Mouse (Mus musculus) common myeloid progenitor, adult 5-6 weeks (primary cell): ENCODE measurements around the gene Plch2. TPM values are rescaled to one million over a fixed set of nuclear protein-coding genes. Genes with fewer than 3 reads are reported as not detected.
"Not testable (repeated sequence)": the region's sequence is repeated elsewhere in the genome, so short reads cannot be mapped to it uniquely, and the experiment has no call there.

Source experiments
- ATAC-seq: replicated peaks from 2 replicates; pipeline ENCODE4 v1.8.0; 2016; ENCODE audit warnings: low read depth, mild to moderate bottlenecking, moderate TSS enrichment, inconsistent platforms; ENCODE audit not compliant: poor library complexity, severe bottlenecking
- total RNA-seq: library from RNA; stranded (forward); fragments of 200-1000, 187-1606 nt; gene quantifications from 2 replicates; pipeline ENCODE4 v1.2.3, GENCODE M21; 2017

Plch2 gene
- total RNA-seq: not detected in 2 replicates

DNA sequence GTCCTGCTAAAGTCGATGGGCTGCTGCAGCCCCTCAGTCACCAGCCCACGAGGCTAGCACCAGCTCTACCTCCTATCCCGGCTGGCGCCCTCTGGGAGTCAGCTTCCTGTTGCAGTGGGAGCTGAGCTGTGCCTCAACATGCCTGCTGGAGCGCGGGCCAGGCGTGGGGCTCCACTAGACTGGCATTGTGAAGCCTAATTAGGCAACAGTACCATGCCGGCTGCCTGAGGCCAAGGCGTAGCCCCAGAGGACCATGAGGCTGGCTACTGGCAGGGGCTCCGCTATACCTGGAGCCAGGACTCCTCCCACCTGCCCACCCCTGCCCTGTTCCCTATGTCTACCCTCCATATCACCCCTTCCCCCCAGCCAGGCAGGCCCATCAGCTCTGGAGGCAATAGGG lies at the start of gene Plch2:
Gene Plch2 (minus strand): TSS at position 61 of the 400 bp plus-strand sequence.
- ATAC-seq: no peak

DNA sequence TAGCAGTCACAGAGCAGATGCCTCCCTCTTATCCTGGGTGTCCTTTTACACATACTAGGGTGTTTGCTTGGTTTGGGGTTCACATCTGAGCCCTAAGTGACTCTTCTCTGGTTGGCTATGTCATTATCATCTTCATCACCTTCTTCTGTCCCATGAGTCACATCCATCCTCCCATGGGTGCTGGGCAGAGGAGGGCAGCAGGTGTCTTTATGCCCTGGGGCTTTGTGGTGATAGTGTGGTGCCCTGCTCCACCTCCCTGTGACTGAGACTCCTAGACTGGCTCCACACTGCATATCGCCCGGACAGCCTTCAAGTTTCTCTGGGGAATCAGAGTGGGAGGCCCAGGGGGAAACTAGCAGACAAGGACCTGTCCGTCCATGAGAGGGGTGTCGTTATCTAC lies 42.0 kb upstream of the Plch2 start:
- no peak for ATAC-seq

DNA sequence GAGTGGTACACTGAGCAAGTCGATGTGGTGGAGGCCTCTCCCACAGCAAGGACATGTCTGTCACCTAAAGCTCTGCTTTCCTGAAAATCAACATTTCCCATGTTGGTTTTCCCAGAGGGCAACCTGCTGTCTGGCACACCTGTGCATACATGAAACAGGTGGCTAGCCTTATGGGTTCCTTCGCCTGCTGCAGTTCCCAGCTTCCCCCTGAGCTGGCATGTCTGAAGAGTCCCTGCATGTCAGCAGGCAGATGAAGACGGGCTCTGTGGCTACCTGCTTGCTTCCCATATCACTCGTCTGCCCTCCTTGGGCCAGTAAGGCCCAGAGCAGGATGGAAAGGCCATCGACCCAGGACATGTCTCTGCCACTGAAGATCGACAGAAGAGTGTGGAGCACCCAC lies 40.9 kb upstream of the Plch2 start:
- no peak for ATAC-seq

DNA sequence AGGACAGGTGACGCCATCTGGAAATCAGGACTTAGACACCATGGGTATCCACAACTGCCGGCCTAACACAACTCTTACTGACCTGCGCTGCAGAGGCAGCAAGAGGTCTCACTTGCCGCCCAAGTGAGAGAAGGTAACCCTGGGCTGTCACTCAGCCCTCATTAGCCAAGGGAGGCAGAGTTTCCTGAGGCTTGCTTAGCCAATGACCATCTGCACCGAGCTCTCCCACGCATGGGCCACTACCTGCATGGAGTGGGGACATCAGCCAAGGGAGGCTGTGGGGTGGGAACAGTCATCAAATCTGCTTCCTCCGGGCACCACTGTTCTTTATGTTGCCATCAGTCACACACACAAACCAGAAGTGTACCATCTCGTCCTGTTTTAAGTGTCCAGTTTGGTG lies 39.4 kb upstream of the Plch2 start:
- ATAC-seq: no peak

DNA sequence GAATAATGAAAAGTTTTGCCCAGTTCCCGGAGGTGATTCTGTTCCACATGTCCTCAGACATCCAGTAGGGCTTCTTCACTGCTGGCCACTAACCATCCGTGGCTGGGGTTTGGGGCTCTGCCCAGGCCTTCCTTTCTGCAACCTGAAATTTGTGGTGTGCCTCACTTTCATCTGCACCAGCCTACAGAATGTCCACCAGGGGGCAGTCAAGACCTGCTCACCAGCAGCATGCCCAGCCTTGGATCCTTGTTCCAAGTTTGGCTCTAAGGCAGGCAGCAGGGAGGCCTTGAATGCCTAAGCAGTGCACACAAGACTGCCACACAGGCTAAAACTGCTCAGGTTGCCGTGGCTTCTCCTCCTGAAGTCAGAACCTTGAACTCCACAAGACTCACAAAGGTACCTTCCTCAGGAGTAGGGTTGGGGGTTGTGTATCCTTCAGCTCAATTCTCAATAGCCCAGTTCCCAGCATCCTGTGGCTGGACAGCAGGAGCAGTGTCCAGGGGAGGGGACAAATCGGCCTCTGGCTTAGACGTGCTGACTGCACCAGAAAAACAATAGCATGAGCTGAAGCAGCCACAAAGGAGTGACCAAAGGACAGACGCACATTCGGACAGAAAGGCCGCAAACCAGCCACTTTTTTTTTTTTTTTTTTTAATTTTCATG lies 38.8 kb upstream of the Plch2 start:
- peak; percentile 95 for ATAC-seq

DNA sequence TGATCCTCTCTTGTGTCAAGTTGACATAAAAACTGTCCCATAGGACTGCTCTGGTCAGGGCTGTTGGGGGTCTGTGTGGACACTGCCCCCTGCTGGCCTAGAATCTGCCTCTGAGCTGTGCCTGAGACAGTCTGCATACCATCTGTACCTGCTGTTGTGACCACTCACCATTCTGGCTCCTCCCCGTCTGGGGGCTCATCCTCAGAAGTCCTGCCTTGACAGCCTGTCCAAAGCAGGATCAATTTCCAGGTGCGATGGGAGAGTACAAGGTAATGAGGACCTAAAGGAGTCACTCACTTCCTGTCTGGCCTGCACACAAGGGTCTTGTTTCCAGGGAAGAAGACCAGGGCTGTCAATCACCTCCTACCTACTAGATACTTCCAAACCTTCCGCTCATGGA lies 38.0 kb upstream of the Plch2 start:
- peak; percentile 68 for ATAC-seq

DNA sequence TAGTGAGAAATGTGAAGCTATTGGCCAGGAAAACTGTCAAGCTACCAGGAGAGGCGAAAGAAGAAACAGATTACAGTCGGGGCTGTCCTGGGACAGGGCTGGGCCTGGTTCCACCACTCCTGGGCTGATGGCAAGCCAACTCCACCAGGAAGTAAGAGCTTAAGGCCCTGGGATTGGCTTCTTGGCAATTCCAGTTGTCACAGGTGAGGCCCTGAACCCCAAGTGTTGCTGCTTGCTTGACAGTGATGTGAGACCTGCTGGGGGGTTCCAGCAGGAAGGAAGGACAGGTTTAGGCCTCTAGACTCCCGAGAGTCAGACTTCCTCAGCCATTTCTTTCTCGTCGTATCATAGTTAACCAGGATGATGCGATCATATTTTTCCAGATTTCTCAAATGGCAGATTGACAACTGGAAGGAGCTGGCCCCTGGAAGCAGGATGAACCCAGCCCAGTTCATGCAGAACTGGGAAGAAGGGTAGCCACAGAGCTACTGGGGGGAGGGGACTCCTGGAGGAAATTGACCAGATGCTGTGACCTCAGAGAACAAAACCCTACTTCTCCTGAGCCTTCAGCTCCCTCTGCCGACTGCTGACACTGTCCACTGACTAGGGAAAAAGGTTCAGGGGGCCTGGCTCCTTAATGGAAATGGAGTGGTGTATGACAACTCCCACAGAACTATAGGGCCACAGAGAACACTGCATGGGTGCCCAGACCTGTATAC lies 37.0 kb upstream of the Plch2 start:
- ATAC-seq: no peak

DNA sequence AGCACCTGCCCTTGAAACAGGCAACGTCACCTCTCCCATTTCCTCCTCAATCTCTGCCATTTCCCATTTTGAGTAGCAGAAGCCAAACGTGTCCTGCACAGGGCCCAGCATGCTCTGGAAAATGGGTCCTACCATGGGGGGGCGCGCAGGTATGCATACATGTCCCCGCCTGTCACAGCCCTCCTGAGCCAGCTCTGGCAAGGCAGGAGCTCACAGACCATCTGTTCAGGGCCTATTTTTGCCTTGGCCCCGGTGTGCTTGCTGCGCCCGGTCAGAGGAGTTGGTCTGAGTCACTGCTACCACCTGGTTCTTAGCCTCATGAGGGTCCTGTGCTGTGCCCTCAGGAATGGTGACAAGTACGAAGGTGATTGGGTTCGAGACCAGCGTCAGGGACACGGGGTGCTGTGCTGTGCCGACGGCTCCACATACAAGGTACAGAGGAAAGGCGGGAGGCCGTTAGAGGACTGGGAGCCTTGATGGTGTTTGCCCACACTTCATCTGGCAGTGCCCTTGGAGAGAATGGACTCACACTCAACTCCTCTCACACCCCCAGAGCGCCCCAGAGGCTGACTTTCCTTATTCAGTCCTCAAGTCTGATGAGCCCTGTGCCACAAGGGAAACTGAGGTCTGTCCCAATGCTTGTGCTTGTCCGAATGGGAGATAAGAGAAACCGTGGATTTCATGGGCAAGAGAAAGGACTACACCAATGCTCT lies 36.3 kb upstream of the Plch2 start:
- no peak for ATAC-seq

DNA sequence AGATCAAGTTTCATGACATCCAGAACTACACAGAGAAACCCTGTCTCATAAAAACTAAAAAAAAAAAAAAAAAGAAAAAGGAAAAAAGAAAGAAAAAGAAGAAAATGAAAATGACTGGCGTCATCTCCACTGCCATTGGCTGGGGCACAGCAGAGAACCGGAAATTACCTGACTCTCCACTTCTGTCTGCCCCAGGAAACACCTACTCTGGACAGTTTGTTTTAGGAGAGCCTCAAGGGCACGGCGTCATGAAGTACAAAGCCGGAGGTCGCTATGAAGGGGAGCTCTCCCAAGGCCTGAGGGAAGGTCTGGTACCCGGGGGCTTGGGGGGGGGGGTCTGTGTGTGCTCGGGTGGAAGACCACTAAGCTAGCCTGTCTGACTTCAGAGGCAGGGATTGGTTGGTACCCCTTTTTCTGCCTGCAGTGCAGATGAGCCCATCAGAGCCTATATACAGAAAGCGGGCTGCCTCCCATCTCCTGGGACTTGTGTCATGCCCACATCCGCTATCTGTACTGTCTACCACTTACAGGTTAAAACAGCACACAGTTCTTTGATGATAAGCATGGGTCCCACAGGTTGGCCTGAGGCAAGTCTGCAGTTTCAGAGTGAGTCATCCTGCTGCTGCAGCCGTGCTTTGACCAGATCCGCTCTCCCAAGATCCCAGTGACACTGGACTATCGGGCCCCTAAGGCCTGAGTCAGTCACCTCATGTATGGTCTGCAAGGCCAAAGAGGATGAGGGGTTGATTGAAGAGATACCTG lies 34.3 kb upstream of the Plch2 start:
- ATAC-seq: no peak

DNA sequence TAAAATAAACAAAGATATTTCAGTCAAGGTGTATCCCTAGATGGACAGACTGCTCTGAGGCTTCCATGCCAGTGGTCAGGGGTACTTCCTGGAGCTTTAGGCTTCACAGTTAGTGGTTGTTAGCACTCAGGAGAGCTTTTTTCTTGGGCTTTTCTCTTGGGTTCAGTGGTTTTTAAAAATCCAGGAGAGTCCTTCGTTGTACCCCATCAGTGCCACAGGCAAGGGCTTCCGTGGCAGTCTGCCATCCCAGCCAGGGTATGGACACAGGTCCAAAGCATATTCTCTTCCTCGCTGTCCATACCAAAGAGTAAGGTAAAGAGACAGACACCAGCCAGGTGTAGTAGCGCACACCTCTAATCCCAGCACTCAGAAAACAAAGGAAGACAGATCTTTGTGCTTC lies 33.6 kb upstream of the Plch2 start:
- ATAC-seq: no peak

DNA sequence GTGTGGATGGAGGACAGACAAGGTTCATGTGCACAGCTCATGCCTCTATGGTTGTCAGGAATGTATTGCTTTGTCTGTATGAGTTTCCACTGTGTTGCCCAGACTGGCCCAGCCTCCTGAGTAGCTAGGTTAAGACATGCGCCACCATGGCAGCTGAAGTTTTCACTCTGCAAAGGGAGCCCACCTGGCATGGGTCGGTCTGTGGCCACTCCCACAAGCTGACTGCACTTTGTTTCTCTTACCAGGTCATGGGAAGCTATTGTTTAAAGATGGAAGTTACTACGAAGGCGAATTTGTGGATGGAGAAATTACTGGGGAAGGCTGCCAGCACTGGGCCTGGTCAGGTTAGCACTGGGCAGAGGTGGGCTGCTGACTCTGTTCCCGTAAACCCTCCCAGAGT lies 32.7 kb upstream of the Plch2 start:
- no peak for ATAC-seq

DNA sequence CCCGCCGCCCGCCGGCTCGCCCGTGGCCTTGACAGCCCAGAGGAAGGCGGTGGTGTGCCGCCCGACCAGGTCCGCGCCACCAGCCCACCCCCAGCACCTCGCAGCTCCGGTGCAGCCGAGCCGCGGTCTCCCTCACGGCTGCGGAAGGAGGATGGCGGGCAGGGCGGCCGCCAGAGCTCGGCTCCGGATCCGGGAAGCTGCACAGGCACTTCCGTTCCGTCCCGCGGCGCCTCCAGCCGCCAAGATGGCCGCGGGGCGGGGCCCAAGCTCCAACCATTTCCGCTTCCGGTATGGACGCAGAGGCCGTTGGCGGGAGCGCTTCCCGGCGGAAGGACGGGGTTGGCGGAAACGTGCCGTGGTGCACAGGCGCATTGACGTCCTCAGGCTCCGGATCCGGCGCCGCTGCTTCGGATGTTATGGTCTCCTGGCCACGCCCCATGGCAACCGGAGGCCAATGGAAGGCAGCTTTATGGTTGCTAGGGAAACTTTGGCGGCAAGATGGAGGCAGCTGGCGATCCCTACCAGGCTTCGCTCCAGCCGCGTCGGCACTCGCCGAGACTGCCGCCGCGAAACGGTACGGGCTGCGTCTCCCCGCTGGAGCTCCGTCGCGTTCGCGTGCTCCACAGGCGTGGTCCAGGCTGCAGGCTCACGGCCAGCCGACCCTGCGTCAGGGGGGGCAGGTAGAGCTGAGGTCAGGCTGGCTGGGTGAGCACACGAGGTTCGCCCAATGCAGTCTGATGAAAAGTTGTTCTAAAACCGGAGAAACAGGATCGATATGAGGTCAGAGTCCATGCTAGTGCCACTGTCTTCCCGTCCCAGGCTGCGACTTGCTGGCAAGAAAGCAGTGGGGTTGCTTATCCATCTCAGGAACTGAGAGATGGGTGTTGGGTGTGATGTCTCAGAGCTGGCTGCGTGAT lies 29.8 kb upstream of the Plch2 start, which contains the start of the genes Rer1 and Morn1:
Gene Rer1 (minus strand): TSS at position 275 of the 917 bp plus-strand sequence.
Gene Morn1 (plus strand): TSS at position 470 of the 917 bp plus-strand sequence.
- ATAC-seq: peak; percentile 99

DNA sequence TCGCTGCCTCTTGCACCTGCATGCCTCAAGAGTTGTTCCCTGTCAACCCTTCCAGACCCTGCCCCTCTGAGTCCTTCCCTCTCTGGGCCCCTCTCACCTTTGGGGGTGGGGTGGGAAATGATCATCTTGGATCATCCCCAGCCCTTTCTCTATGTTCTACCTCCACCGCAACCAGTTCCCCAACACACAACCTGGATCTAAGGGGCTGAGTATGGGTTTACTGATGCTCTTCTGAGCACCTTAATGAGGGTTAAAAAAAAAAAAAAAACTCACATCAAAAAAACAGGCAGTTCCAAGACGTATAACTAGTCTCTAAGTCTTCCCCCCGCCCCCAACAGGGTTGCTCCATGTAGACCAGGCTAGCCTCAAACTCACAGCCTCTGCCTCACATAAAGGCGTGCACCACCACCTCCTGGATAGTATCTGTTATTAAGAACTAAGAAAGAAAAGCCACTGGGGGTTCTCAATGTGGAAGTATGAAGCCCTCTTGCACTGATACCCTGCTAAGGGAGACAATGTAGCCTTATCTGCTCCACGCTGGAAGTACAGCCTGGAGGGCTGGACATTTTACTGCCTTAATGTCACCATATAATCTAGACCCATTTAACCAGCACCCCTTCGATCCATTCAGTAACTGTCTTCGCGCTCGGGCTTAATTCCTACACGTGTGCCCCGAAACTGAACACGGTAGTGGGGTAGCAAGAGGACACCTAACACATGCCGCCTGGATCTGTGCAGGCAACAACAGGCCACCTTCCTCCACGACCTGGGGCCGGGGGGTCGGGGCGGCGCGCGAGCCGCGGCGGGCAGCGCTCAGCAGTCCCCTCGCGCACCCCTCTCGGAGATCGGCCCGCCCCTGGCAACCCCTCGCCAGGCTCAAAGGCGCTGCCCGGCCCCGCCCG lies 28.9 kb upstream of the Plch2 start:
- ATAC-seq: peak; percentile 3; the same call in 1 of the 2 replicates

DNA sequence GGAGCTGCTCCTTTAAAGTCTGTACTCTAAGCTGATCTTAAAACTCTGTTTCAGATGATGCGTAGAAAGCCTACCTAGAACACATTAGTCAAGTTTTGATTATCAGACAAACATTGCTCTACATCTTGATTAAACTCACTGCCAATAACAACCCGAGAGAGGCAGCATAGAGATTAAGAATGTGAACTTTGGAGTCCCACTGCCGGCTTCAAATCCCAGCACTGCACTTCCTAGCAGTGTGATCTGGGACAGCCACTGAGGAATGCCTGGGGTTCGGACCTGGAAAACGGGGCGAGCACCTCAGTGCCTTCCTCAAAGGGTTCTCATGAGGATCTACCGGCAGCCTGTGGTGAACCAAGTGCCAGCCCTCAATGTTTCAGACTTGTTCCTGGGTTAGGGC lies 27.8 kb upstream of the Plch2 start:
- no peak for ATAC-seq

DNA sequence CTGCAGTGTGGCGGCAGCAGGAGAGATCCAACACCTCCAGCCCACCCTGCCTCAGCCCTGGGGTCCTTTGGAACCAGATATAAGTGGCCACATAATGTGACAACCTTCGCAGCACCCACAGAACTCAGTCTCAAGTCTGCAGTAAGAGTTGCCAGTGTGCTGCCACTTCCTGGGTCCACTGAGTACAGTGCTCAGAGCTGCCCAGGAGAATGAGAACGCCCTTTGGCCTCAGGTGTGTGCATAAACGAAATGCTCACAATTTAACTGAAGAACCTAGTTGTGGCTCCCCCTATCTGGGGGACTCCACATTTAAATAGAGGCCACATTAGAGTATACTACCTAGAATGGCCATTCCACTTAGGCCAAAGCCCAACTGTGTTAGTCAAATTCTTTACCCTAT lies 27.0 kb upstream of the Plch2 start:
- no peak for ATAC-seq

DNA sequence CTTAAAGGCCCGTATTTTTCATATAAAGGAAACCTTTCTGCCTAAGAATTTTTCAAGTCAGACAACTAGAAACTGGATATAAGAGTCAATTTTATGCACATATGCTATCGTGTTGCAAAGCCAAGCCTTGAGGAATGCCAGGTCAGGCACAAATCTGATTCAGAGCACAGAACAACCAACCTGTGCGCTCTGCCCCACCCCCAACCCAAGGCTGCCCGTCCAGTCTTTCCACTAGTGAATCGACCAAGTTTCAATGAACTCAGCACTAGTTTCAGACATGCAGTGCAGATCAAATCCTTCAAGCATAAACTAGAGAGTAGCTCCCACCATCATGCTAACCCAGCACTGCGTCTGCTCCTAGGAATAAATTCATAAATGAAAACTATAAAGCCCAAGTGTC lies 23.1 kb upstream of the Plch2 start:
- ATAC-seq: no peak

DNA sequence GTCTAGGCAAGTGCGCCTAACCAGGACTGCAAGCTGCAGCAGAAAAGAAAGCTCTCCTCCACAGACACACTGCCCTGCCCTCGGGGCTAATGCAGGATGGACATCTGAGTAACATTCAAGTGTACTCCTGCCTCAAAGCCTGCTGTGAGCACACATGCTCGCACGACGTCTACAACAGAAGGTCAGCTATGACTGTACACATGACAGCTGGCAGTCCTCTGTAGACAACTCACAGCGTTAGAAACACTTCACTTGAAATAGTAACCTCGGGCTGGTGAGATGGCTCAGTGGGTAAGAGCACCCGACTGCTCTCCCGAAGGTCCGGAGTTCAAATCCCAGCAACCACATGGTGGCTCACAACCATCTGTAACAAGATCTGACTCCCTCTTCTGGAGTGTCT lies 22.2 kb upstream of the Plch2 start:
- ATAC-seq: not testable (repeated sequence)

DNA sequence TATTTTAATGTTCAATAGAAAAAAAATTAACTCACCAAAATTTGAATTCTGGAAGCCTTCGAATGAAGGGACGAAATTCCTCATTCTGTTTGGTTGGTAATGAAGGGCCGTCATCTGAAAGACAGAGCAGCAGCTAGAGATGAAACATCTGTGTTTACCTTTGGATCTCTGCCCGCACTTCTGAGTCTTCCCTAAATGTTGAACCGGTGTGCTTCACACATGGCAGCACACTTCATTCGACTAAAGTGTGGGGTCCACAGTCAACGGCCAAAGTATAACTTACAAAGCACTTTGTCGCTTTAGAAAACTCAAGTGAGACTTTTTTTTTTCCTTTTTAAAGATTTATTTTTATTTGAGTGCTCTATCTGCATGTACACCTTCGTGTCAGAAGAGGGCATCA lies 20.1 kb upstream of the Plch2 start:
- no peak for ATAC-seq
